Mouse (Mus musculus) liver, adult 2 months (tissue): Measurements from ENCODE around the gene Xlr4a. TPM values are rescaled to one million over a fixed set of nuclear protein-coding genes. Genes with fewer than 3 reads are reported as not detected.

Source experiments
- DNase-seq: peaks from one replicate; pipeline ENCODE4 v3.0.0-alpha.2; 2011; ENCODE audit warnings: low read depth, low spot score; ENCODE audit errors: extremely low read depth
- H3K27ac ChIP-seq: fragments of 200-500 bp; replicated peaks from 2 replicates; pipeline ENCODE4 v1.5.1; 2012; ENCODE audit warnings: low read depth, mild to moderate bottlenecking, control low read depth, inconsistent platforms, low read length; ENCODE audit not compliant: insufficient read depth
- H3K27me3 ChIP-seq: fragments of 200-500 bp; 2 replicates; pipeline ENCODE4 v1.6.1; 2012; ENCODE audit warnings: mild to moderate bottlenecking, moderate library complexity, low read length, inconsistent platforms; ENCODE audit not compliant: control insufficient read depth, insufficient read depth
- H3K36me3 ChIP-seq: fragments of 200-500 bp; 2 replicates; pipeline ENCODE4 v1.6.1; 2012; ENCODE audit warnings: low read length, inconsistent platforms; ENCODE audit not compliant: control insufficient read depth, insufficient read depth
- H3K4me1 ChIP-seq: fragments of 200-500 bp; 2 replicates; pipeline ENCODE4 v1.6.1; 2011; ENCODE audit warnings: low read length; ENCODE audit not compliant: control insufficient read depth, insufficient read depth
- H3K4me3 ChIP-seq: fragments of 200-500 bp; 2 replicates; pipeline ENCODE4 v1.5.1; 2011; ENCODE audit warnings: low read depth, mild to moderate bottlenecking, control low read depth, low read length, moderate library complexity; ENCODE audit not compliant: insufficient read depth
- H3K79me2 ChIP-seq: fragments of 200-500 bp; 2 replicates; pipeline ENCODE4 v1.6.1; 2012; ENCODE audit warnings: inconsistent platforms, mild to moderate bottlenecking, low read length, moderate library complexity; ENCODE audit not compliant: control insufficient read depth, insufficient read depth
- H3K9ac ChIP-seq: fragments of 200-500 bp; 2 replicates; pipeline ENCODE4 v1.6.1; 2012; ENCODE audit warnings: low read depth, mild to moderate bottlenecking, control low read depth, inconsistent platforms, low read length
- CTCF ChIP-seq: fragments of 200-500 bp; IDR thresholded peaks from 2 replicates; pipeline ENCODE4 v1.5.1; 2011; ENCODE audit warnings: low read depth, low read length, control low read depth
- POLR2A ChIP-seq: fragments of 200-500 bp; IDR thresholded peaks from 2 replicates; pipeline ENCODE4 v1.6.1; 2011; ENCODE audit warnings: low read length, control low read depth; ENCODE audit not compliant: insufficient read depth; ENCODE audit errors: extremely low read depth
- WGBS: fragments of 180-500 bp; shearing (Covaris S2); methylation state at CpG from one replicate; pipeline ENCODE4 v1.1.7; 2018; 5-methylcytosine and 5-hydroxymethylcytosine counted together
- polyA plus RNA-seq: library from polyadenylated mRNA; depleted of rRNA; stranded (reverse); fragments of >200 nt; gene quantifications from 2 replicates; pipeline ENCODE4 v1.2.3, GENCODE M21; 2012; rRNA removed
- total RNA-seq: library from RNA; depleted of rRNA; stranded (reverse); fragments of >200 nt; gene quantifications from 2 replicates; pipeline ENCODE4 v1.2.3, GENCODE M21; 2014; rRNA removed

The Xlr4a gene
- total and polyA plus RNA-seq, 2 experiments: 0.37 TPM; not detected in 1

DNA sequence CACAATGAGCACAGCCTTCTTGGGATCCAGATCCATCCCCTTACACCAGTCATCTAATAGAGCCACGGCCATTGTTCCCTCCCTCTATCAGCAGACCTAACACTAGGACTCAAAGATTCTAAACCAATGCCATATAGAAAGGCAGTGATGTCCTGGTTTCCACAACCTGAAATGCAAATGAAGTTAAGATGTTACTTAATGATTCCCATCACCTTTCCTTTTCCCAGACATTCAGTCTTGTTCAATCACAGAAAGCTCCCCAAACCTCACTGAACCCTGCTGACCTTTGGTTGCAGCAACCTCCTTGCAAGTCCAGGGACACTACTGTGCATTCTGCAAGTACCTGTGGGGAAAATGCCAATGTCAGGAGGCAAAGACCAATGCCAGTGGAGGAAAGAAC is 45.3 kb downstream of the Xlr4a start, which contains the start of gene Pnma5:
Pnma5 (minus strand) TSS at position 101 of the 400 bp plus-strand sequence.
- H3K79me2 ChIP-seq: no peaks in the 10 kb centered on the region
- H3K4me3 ChIP-seq: no peak within 1 kb of the TSS
- WGBS: 88% methylated on average over 1 of the region's 1 CpGs
- H3K36me3 ChIP-seq: no peaks in the 10 kb centered on the region
- no peak for TF ChIP-seq CTCF
- TF ChIP-seq POLR2A: no peak
- H3K9ac ChIP-seq: no peak within 1 kb of the TSS
- H3K27ac ChIP-seq: no peak within 1 kb of the TSS
- no peaks in the 10 kb centered on the region for H3K27me3 ChIP-seq
- no peaks in the 10 kb centered on the region for H3K4me1 ChIP-seq
- DNase-seq: no peak

Other genes with a start within 250 kb of the Xlr4a start
- 14.6 and 19.4 TPM in 2 replicates for gene Cetn2, start 164.1 kb downstream of the Xlr4a start, total RNA-seq
- gene Cetn2, start 164.1 kb downstream of the Xlr4a start, polyA plus RNA-seq: 3.2 and 3.9 TPM in 2 replicates
- 26.0 and 35.0 TPM in 2 replicates for gene Nsdhl, start 163.9 kb downstream of the Xlr4a start, total RNA-seq
- 51.8 and 61.0 TPM in 2 replicates for gene Nsdhl, start 163.9 kb downstream of the Xlr4a start, polyA plus RNA-seq
- gene Zfp185, start 95.1 kb downstream of the Xlr4a start, total RNA-seq: 0.13 and 0.18 TPM in 2 replicates
- gene Zfp185, start 95.1 kb downstream of the Xlr4a start, polyA plus RNA-seq: 0.07 and 0.15 TPM in 2 replicates
- gene Pnma5, start 45.4 kb downstream of the Xlr4a start, total RNA-seq: not detected in 2 replicates
- gene Pnma5, start 45.4 kb downstream of the Xlr4a start, polyA plus RNA-seq: not detected in 2 replicates
- gene Pnma3, start 17.7 kb downstream of the Xlr4a start, total RNA-seq: not detected in 2 replicates
- gene Pnma3, start 17.7 kb downstream of the Xlr4a start, polyA plus RNA-seq: not detected in 2 replicates
- gene Xlr3a, start 14.6 kb upstream of the Xlr4a start, total RNA-seq: 5.8 and 8.3 TPM in 2 replicates
- 1.4 TPM in 1 of 2 replicates, not detected in the other for gene Xlr3a, start 14.6 kb upstream of the Xlr4a start, polyA plus RNA-seq
- 0.13 TPM in 1 of 2 replicates, not detected in the other for gene Gm14685, start 34.6 kb upstream of the Xlr4a start, total RNA-seq
- not detected in 2 replicates for gene Gm14685, start 34.6 kb upstream of the Xlr4a start, polyA plus RNA-seq
- gene Xlr5b, start 66.3 kb upstream of the Xlr4a start, total RNA-seq: not detected in 2 replicates
- gene Xlr5b, start 66.3 kb upstream of the Xlr4a start, polyA plus RNA-seq: not detected in 2 replicates
- gene DXBay18, start 67.0 kb upstream of the Xlr4a start, total RNA-seq: not detected in 2 replicates
- not detected in 2 replicates for gene DXBay18, start 67.0 kb upstream of the Xlr4a start, polyA plus RNA-seq
- not detected in 2 replicates for gene Spin2d, start 94.5 kb upstream of the Xlr4a start, total RNA-seq
- gene Spin2d, start 94.5 kb upstream of the Xlr4a start, polyA plus RNA-seq: not detected in 2 replicates
- 0.54 TPM in 1 of 2 replicates, not detected in the other for gene Xlr3b, start 109.7 kb upstream of the Xlr4a start, total RNA-seq
- gene Xlr3b, start 109.7 kb upstream of the Xlr4a start, polyA plus RNA-seq: not detected in 2 replicates
- gene Xlr4b, start 131.9 kb upstream of the Xlr4a start, total RNA-seq: 0.27 TPM in 1 of 2 replicates, not detected in the other
- gene Xlr4b, start 131.9 kb upstream of the Xlr4a start, polyA plus RNA-seq: 0.07 TPM in 1 of 2 replicates, not detected in the other
- gene F8a, start 145.8 kb upstream of the Xlr4a start, total RNA-seq: 3.2 and 3.6 TPM in 2 replicates
- 7.1 and 8.0 TPM in 2 replicates for gene F8a, start 145.8 kb upstream of the Xlr4a start, polyA plus RNA-seq
- 0.28 and 0.40 TPM in 2 replicates for gene Xlr4c, start 160.7 kb upstream of the Xlr4a start, total RNA-seq
- not detected in 2 replicates for gene Xlr4c, start 160.7 kb upstream of the Xlr4a start, polyA plus RNA-seq
- not detected in 2 replicates for gene Xlr3c, start 182.9 kb upstream of the Xlr4a start, total RNA-seq
- not detected in 2 replicates for gene Xlr3c, start 182.9 kb upstream of the Xlr4a start, polyA plus RNA-seq
- gene Xlr5a, start 210.5 kb upstream of the Xlr4a start, total RNA-seq: not detected in 2 replicates
- not detected in 2 replicates for gene Xlr5a, start 210.5 kb upstream of the Xlr4a start, polyA plus RNA-seq
- gene Xlr5c, start 210.5 kb upstream of the Xlr4a start, total RNA-seq: not detected in 2 replicates
- not detected in 2 replicates for gene Xlr5c, start 210.5 kb upstream of the Xlr4a start, polyA plus RNA-seq